Mouse (Mus musculus) MEL (cell line): ENCODE measurements around the gene Wdr93. TPM values are rescaled to one million over a fixed set of nuclear protein-coding genes. Genes with fewer than 3 reads are reported as not detected.

Experiments
- DNase-seq: peaks from one replicate; pipeline ENCODE4 v3.0.0; 2011; ENCODE audit warnings: low read depth, low spot score
- H3K27ac ChIP-seq: 2 replicates; pipeline ENCODE4 v1.5.1; 2012; ENCODE audit warnings: low read depth, mild to moderate bottlenecking, control low read depth, low read length, moderate library complexity; ENCODE audit not compliant: control insufficient read depth
- H3K27me3 ChIP-seq, 2 experiments: fragments of 150-350 bp in 1 of 2; sonication (generic) in 1 of 2; 2 replicates each; pipeline ENCODE4 v1.6.1; 2012; ENCODE audit warnings: low read length in 2 of 2, mild to moderate bottlenecking in 2 of 2, improper control_type of control experiment in 1 of 2, moderate library complexity in 1 of 2; ENCODE audit not compliant: insufficient read depth in 2 of 2, control insufficient read depth in 1 of 2
- H3K36me3 ChIP-seq, 2 experiments: 2 replicates each; pipeline ENCODE4 v1.6.1; 2012 to 2014; ENCODE audit warnings: low read length in 2 of 2, improper control_type of control experiment in 1 of 2, inconsistent platforms in 1 of 2, mild to moderate bottlenecking in 1 of 2; ENCODE audit not compliant: insufficient read depth in 2 of 2, control insufficient read depth in 1 of 2
- H3K4me1 ChIP-seq, 2 experiments: fragments of 150-350 bp in 1 of 2; sonication (generic) in 1 of 2; 2 replicates each; pipeline ENCODE4 v1.6.1; 2012; ENCODE audit warnings: low read length in 2 of 2, improper control_type of control experiment in 1 of 2, mild to moderate bottlenecking in 1 of 2; ENCODE audit not compliant: insufficient read depth in 2 of 2, control insufficient read depth in 1 of 2
- H3K4me3 ChIP-seq, 2 experiments: fragments of 150-350 bp in 1 of 2; sonication (generic) in 1 of 2; 2 replicates each; pipeline ENCODE4 v1.5.1; 2012; ENCODE audit warnings: low read depth in 2 of 2, low read length in 2 of 2, mild to moderate bottlenecking in 2 of 2, moderate library complexity in 2 of 2, control low read depth in 1 of 2, improper control_type of control experiment in 1 of 2; ENCODE audit not compliant: control insufficient read depth in 1 of 2, insufficient read depth in 1 of 2
- H3K79me2 ChIP-seq: 2 replicates; pipeline ENCODE4 v1.6.1; 2012; ENCODE audit warnings: mild to moderate bottlenecking, low read length, moderate library complexity; ENCODE audit not compliant: control insufficient read depth, poor library complexity, insufficient read depth
- H3K9ac ChIP-seq: 2 replicates; pipeline ENCODE4 v1.6.1; 2012; ENCODE audit warnings: low read depth, mild to moderate bottlenecking, control low read depth, low read length, moderate library complexity; ENCODE audit not compliant: control insufficient read depth, poor library complexity, severe bottlenecking
- H3K9me3 ChIP-seq: fragments of 150-350 bp; sonication (generic); replicated peaks from 2 replicates; pipeline ENCODE4 v1.6.1; 2012; ENCODE audit warnings: mild to moderate bottlenecking, low read length, improper control_type of control experiment, moderate library complexity; ENCODE audit not compliant: insufficient read depth
- BHLHE40 ChIP-seq: IDR thresholded peaks from 2 replicates; pipeline ENCODE4 v1.6.1; 2012; ENCODE audit warnings: low read depth, mild to moderate bottlenecking, inconsistent platforms, low read length, improper control_type of control experiment, borderline replicate concordance
- CHD1 ChIP-seq: IDR thresholded peaks from 2 replicates; pipeline ENCODE4 v1.6.1; 2012; ENCODE audit warnings: low read depth, mild to moderate bottlenecking, inconsistent platforms, low read length, improper control_type of control experiment
- CTCF ChIP-seq, 3 experiments: IDR thresholded peaks in 2 of 3; conservative IDR thresholded peaks in 1 of 3; 2 replicates each; pipeline ENCODE4 v1.5.1; 2011 to 2012; ENCODE audit warnings: low read length in 3 of 3, low read depth in 2 of 3, mild to moderate bottlenecking in 2 of 3, improper control_type of control experiment in 1 of 3, inconsistent platforms in 1 of 3, mixed read lengths in 1 of 3, moderate library complexity in 1 of 3; ENCODE audit not compliant: control insufficient read depth in 1 of 3, insufficient read depth in 1 of 3, poor library complexity in 1 of 3, severe bottlenecking in 1 of 3
- E2F4 ChIP-seq: IDR thresholded peaks from 2 replicates; pipeline ENCODE4 v1.6.1; 2011; ENCODE audit warnings: low read depth, low read length, improper control_type of control experiment, borderline replicate concordance
- ELF1 ChIP-seq: IDR thresholded peaks from 2 replicates; pipeline ENCODE4 v1.6.1; 2014; ENCODE audit warnings: low read depth, mild to moderate bottlenecking, inconsistent platforms, low read length, improper control_type of control experiment, moderate library complexity
- ETS1 ChIP-seq: IDR thresholded peaks from 2 replicates; pipeline ENCODE4 v1.6.1; 2012; ENCODE audit warnings: low read depth, mild to moderate bottlenecking, inconsistent platforms, low read length, improper control_type of control experiment, moderate library complexity
- GABPA ChIP-seq: IDR thresholded peaks from 2 replicates; pipeline ENCODE4 v1.6.1; 2012; ENCODE audit warnings: low read depth, mild to moderate bottlenecking, inconsistent platforms, low read length, improper control_type of control experiment, moderate library complexity
- HCFC1 ChIP-seq: IDR thresholded peaks from 2 replicates; pipeline ENCODE4 v1.6.1; 2012; ENCODE audit warnings: low read depth, mild to moderate bottlenecking, inconsistent platforms, low read length, improper control_type of control experiment, moderate library complexity
- JUND ChIP-seq: IDR thresholded peaks from 2 replicates; pipeline ENCODE4 v1.6.1; 2011; ENCODE audit warnings: low read depth, mild to moderate bottlenecking, improper control_type of control experiment, low read length
- MAZ ChIP-seq: IDR thresholded peaks from 2 replicates; pipeline ENCODE4 v1.6.1; 2012; ENCODE audit warnings: low read depth, mild to moderate bottlenecking, inconsistent platforms, low read length, improper control_type of control experiment
- MYB ChIP-seq: IDR thresholded peaks from 2 replicates; pipeline ENCODE4 v1.6.1; 2011; ENCODE audit warnings: mild to moderate bottlenecking, low read depth, low read length, improper control_type of control experiment
- NELFE ChIP-seq: IDR thresholded peaks from 2 replicates; pipeline ENCODE4 v1.6.1; 2011; ENCODE audit warnings: low read depth, low read length, improper control_type of control experiment
- NRF1 ChIP-seq: IDR thresholded peaks from 2 replicates; pipeline ENCODE4 v1.6.1; 2014; ENCODE audit warnings: low read depth, mild to moderate bottlenecking, inconsistent platforms, low read length, improper control_type of control experiment, moderate library complexity; ENCODE audit not compliant: poor library complexity, insufficient read depth, severe bottlenecking
- POLR2AphosphoS2 ChIP-seq: IDR thresholded peaks from 2 replicates; pipeline ENCODE4 v1.6.1; 2011; ENCODE audit warnings: low read length, improper control_type of control experiment
- RAD21 ChIP-seq: IDR thresholded peaks from 2 replicates; pipeline ENCODE4 v1.6.1; 2011; ENCODE audit warnings: mild to moderate bottlenecking, low read depth, low read length, improper control_type of control experiment
- SIN3A ChIP-seq: IDR thresholded peaks from 2 replicates; pipeline ENCODE4 v1.6.1; 2012; ENCODE audit warnings: low read length, improper control_type of control experiment, inconsistent platforms
- SMC3 ChIP-seq: IDR thresholded peaks from 2 replicates; pipeline ENCODE4 v1.6.1; 2011; ENCODE audit warnings: low read depth, low read length, improper control_type of control experiment
- TBP ChIP-seq: IDR thresholded peaks from 2 replicates; pipeline ENCODE4 v1.8.0; 2011; ENCODE audit warnings: low read depth, low read length, improper control_type of control experiment
- UBTF ChIP-seq: IDR thresholded peaks from 2 replicates; pipeline ENCODE4 v1.6.1; 2012; ENCODE audit warnings: low read depth, mild to moderate bottlenecking, inconsistent platforms, low read length, improper control_type of control experiment, moderate library complexity, borderline replicate concordance; ENCODE audit not compliant: insufficient read depth
- USF2 ChIP-seq, 2 experiments: IDR thresholded peaks; 2 replicates each; pipeline ENCODE4 v1.6.1; 2011 to 2012; ENCODE audit warnings: improper control_type of control experiment in 2 of 2, low read length in 2 of 2, borderline replicate concordance in 1 of 2, inconsistent platforms in 1 of 2, low read depth in 1 of 2, mild to moderate bottlenecking in 1 of 2; ENCODE audit not compliant: insufficient read depth in 1 of 2
- ZC3H11A ChIP-seq: IDR thresholded peaks from 2 replicates; pipeline ENCODE4 v1.6.1; 2012; ENCODE audit warnings: low read depth, mild to moderate bottlenecking, inconsistent platforms, low read length, improper control_type of control experiment
- ZKSCAN1 ChIP-seq: IDR thresholded peaks from 2 replicates; pipeline ENCODE4 v1.6.1; 2012; ENCODE audit warnings: low read depth, mild to moderate bottlenecking, inconsistent platforms, low read length, improper control_type of control experiment, moderate library complexity
- ZMIZ1 ChIP-seq: IDR thresholded peaks from 2 replicates; pipeline ENCODE4 v1.6.1; 2012; ENCODE audit warnings: low read depth, mild to moderate bottlenecking, inconsistent platforms, low read length, improper control_type of control experiment, moderate library complexity
- ZNF384 ChIP-seq: IDR thresholded peaks from 2 replicates; pipeline ENCODE4 v1.6.1; 2012; ENCODE audit warnings: low read depth, mild to moderate bottlenecking, inconsistent platforms, low read length, improper control_type of control experiment
- polyA plus RNA-seq, 2 experiments: library from polyadenylated mRNA; stranded (reverse) in 1 of 2; unstranded in 1 of 2; fragments of >175 nt in 1 of 2; fragments of >200 nt in 1 of 2; gene quantifications; 2 replicates each; pipeline versions ENCODE4 v1.2.1 to v1.2.4; 2012; ENCODE audit warnings: low replicate concordance in 2 of 2, low read depth in 1 of 2; ENCODE audit not compliant: insufficient read length in 2 of 2, insufficient read depth in 1 of 2, missing spikeins in 1 of 2
- total RNA-seq: library from RNA; depleted of rRNA; stranded (reverse); fragments of 300-350 nt; gene quantifications from 2 replicates; pipeline ENCODE4 v1.2.3, GENCODE M21; 2012

Wdr93 gene
- total and polyA plus RNA-seq, 3 experiments: 0.23 to 0.40 TPM; not detected in 1

GRCm38 (mm10) chr7:79705210-79705609 is 37.8 kb upstream of the Wdr93 start:
- TF ChIP-seq CHD1: no peak
- no peak for TF ChIP-seq MYB
- TF ChIP-seq ETS1: no peak
- TF ChIP-seq POLR2AphosphoS2: no peak
- no peak for TF ChIP-seq ZMIZ1
- TF ChIP-seq SIN3A: no peak
- TF ChIP-seq JUND: no peak
- TF ChIP-seq ZNF384: no peak
- no peak for TF ChIP-seq RAD21
- TF ChIP-seq CTCF (IDR thresholded peaks at IDR 0.05 in 2 of 3, conservative IDR thresholded peaks at IDR 0.05 in 1 of 3; ENCODE audit: control insufficient read depth in 1 of 3, insufficient read depth in 1 of 3, low read depth in 2 of 3, low read length in 3 of 3, poor library complexity in 1 of 3, severe bottlenecking in 1 of 3): no peak
- no peak for TF ChIP-seq HCFC1
- TF ChIP-seq ZC3H11A: no peak
- TF ChIP-seq USF2 (IDR thresholded peaks at IDR 0.05; ENCODE audit: borderline replicate concordance in 1 of 2, insufficient read depth in 1 of 2, low read depth in 1 of 2, low read length in 2 of 2): no peak
- TF ChIP-seq GABPA: no peak
- TF ChIP-seq BHLHE40: no peak
- Histone ChIP-seq H3K4me1 (no peaks in the 10 kb centered on the region), H3K27ac (no peak overlapping the region), H3K79me2 (no peaks in the 10 kb centered on the region), H3K9me3 (no peaks in the 10 kb centered on the region), H3K9ac (no peak overlapping the region), H3K27me3 (no peaks in the 10 kb centered on the region), H3K4me3 (no peak overlapping the region), H3K36me3 (no peaks in the 10 kb centered on the region; a peak in 1 of 4 replicates)
- DNase-seq: no peak

GRCm38 (mm10) chr7:79710130-79710607 is 32.8 kb upstream of the Wdr93 start:
- H3K4me1 ChIP-seq: peaks cover 0 to 5% of the 10 kb centered on the region in 2 experiments; a peak in 2 of 4 replicates
- H3K4me3 ChIP-seq: no peak overlapping the region
- TF ChIP-seq SIN3A (no peak), ZNF384 (no peak), CTCF (IDR thresholded peaks at IDR 0.05 in 2 of 3, conservative IDR thresholded peaks at IDR 0.05 in 1 of 3; ENCODE audit: control insufficient read depth in 1 of 3, insufficient read depth in 1 of 3, low read depth in 2 of 3, low read length in 3 of 3, poor library complexity in 1 of 3, severe bottlenecking in 1 of 3) (no peak), NRF1 (no peak), CHD1 (no peak), E2F4 (no peak), POLR2AphosphoS2 (no peak), GABPA (no peak), ELF1 (no peak), NELFE (no peak), UBTF (no peak), SMC3 (no peak), MYB (no peak), TBP (no peak), BHLHE40 (no peak), USF2 (IDR thresholded peaks at IDR 0.05; ENCODE audit: borderline replicate concordance in 1 of 2, insufficient read depth in 1 of 2, low read depth in 1 of 2, low read length in 2 of 2) (no peak), ETS1 (no peak), MAZ (no peak), ZKSCAN1 (no peak)
- H3K9ac ChIP-seq: no peak overlapping the region
- H3K36me3 ChIP-seq: no peaks in the 10 kb centered on the region; a peak in 1 of 4 replicates
- peaks cover 1% of the 10 kb centered on the region; the same call in 1 of the 2 replicates for H3K79me2 ChIP-seq
- DNase-seq: no peak
- H3K27me3 ChIP-seq: no peaks in the 10 kb centered on the region
- H3K9me3 ChIP-seq: no peaks in the 10 kb centered on the region
- H3K27ac ChIP-seq: no peak overlapping the region
